Mouse (Mus musculus) midbrain, postnatal 0 days (tissue): Measurements from ENCODE around the gene Strap. TPM values are rescaled to one million over a fixed set of nuclear protein-coding genes. Genes with fewer than 3 reads are reported as not detected.

ENCODE experiments used
- ATAC-seq: fragments of 200-750 bp; cut with Nextera tagmentation; 2 replicates; pipeline ENCODE4 v1.8.0; 2017; ENCODE audit warnings: moderate number of reproducible peaks, mild to moderate bottlenecking, moderate TSS enrichment, moderate library complexity; ENCODE audit not compliant: low FRiP score
- DNase-seq: peaks from one replicate; pipeline ENCODE4 v3.0.0-alpha.2; 2015; ENCODE audit warnings: low spot score
- H3K27ac ChIP-seq: fragments of 300-500 bp; sonication (generic); 2 replicates; pipeline ENCODE4 v1.5.1; 2014; ENCODE audit warnings: low read depth, mild to moderate bottlenecking, low read length, mixed read lengths
- H3K27me3 ChIP-seq: fragments of 300-500 bp; sonication (generic); 2 replicates; pipeline ENCODE4 v1.6.1; 2014; ENCODE audit warnings: low read length, control low read depth, mixed read lengths; ENCODE audit not compliant: insufficient read depth
- H3K36me3 ChIP-seq: fragments of 300-500 bp; sonication (generic); 2 replicates; pipeline ENCODE4 v1.6.1; 2014; ENCODE audit warnings: low read length, control low read depth, mixed read lengths; ENCODE audit not compliant: insufficient read depth
- H3K4me1 ChIP-seq: fragments of 300-500 bp; sonication (generic); 2 replicates; pipeline ENCODE4 v1.6.1; 2014; ENCODE audit warnings: mild to moderate bottlenecking, control low read depth, antibody characterized with exemption, low read length, mixed read lengths; ENCODE audit not compliant: insufficient read depth
- H3K4me2 ChIP-seq: fragments of 300-500 bp; sonication (generic); 2 replicates; pipeline ENCODE4 v1.6.1; 2014; ENCODE audit warnings: low read depth, mild to moderate bottlenecking, low read length, mixed read lengths; ENCODE audit not compliant: poor library complexity, severe bottlenecking
- H3K4me3 ChIP-seq: fragments of 300-500 bp; sonication (generic); 2 replicates; pipeline ENCODE4 v1.5.1; 2014; ENCODE audit warnings: low read depth, mild to moderate bottlenecking, low read length, moderate library complexity
- H3K9ac ChIP-seq: fragments of 300-500 bp; sonication (generic); replicated peaks from 2 replicates; pipeline ENCODE4 v1.6.1; 2014; ENCODE audit warnings: mild to moderate bottlenecking, low read length, moderate library complexity, mixed read lengths; ENCODE audit not compliant: poor library complexity, severe bottlenecking
- H3K9me3 ChIP-seq: fragments of 300-500 bp; sonication (generic); 2 replicates; pipeline ENCODE4 v1.6.1; 2016; ENCODE audit warnings: low read length, control low read depth
- CTCF ChIP-seq: IDR thresholded peaks from 2 replicates; pipeline ENCODE4 v1.5.1; 2016; ENCODE audit warnings: antibody characterized with exemption, mild to moderate bottlenecking
- WGBS: fragments of 180-500 bp; shearing (Covaris S2); extraction: QIAGEN DNeasy Blood & Tissue Kit; methylation state at CpG from one replicate; pipeline ENCODE4 v1.1.7; 2014; 5-methylcytosine and 5-hydroxymethylcytosine counted together
- polyA plus RNA-seq: library from polyadenylated mRNA; unstranded; fragments of >200 nt; fragmentation: Nextera tagmentation; extraction: Ambion mirVana; gene quantifications from 2 replicates; pipeline ENCODE4 v1.2.1, GENCODE M21; 2015
- total RNA-seq: library from RNA; depleted of rRNA; stranded (reverse); fragments of >200 nt; gene quantifications from 2 replicates; pipeline ENCODE4 v1.2.3, GENCODE M21; 2014

Gene Strap
- total and polyA plus RNA-seq, 2 experiments from 2014 or later, result 80.9 to 166 TPM

DNA sequence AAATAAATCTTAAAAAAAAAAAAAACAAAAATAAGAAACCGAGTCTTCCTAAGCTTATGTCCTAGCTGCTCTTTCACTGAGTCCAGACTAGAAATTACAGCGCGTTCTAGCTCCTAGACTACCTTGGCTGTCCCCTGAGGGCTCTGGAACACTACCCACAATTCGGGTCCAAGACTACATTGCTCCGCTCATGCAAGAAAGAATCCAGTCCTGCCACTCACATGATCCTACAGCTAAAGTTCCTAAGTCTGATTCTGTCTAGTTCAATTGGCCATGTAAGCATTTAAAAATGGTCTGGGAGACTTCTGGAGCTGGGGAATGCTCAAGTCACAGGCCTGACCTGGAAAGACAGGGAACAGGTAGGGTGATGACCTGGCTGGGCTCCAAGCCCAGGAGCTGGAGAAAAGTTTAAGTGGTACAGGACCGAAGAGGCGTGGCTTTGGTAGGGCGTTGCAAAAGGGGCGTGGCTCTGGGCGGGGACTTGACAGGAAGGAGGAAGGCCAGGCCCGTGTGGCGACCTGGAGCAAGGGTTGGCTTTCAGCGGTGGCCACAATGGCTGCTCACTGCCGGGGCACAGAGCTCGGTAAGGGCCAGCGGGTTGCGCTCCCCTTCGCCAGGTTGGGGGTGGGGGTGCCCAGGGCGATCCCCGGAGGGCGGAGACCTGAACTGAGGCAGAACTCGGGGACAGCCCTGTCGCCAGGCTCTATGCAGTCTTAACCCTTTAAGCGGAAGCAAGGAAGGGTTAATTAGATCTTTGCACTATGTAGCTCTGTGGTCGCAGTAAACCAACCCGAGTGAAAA, 19.4 kb downstream of the Strap start, which contains the start of gene Dera:
TSS of gene Dera (plus strand) at position 491 of the 801 bp plus-strand sequence.
- 13% methylated on average over 25 of the region's 26 CpGs for WGBS
- Histone ChIP-seq H3K9me3 (no peaks in the 10 kb centered on the region), H3K36me3 (peaks cover 20% of the 10 kb centered on the region), H3K4me3 (peak within 1 kb of the TSS; percentile 52), H3K4me1 (no peaks in the 10 kb centered on the region), H3K27me3 (no peaks in the 10 kb centered on the region), H3K4me2 (peak within 1 kb of the TSS; percentile 91), H3K9ac (peak within 1 kb of the TSS; percentile 52), H3K27ac (no peak within 1 kb of the TSS)
- ATAC-seq (peak; percentile 70), DNase-seq (peak; percentile 62)
- no peak for TF ChIP-seq CTCF

DNA sequence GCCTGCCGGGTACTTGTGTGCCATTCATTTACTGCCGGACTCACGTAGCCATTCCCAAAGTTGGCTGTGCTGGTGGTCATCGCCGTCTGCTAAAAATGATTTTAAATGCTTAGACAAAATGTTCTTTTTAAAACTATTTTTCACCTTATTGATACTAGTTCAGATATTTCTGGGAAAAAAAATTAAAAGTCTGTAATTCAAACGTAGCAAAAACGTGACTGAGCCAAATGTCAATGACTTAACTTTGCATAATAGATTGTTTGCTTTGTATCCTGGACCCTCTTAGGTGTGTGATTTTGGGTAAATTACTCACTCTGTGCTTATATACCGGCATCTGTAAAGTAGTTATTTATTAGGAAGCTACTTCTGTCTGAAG, 20.0 kb downstream of the Strap start:
- Histone ChIP-seq H3K4me3 (peak overlapping the region; percentile 52), H3K36me3 (peaks cover 14% of the 10 kb centered on the region), H3K4me2 (peak overlapping the region; percentile 91), H3K4me1 (no peaks in the 10 kb centered on the region), H3K27ac (no peak overlapping the region), H3K9me3 (no peaks in the 10 kb centered on the region), H3K9ac (peak overlapping the region; percentile 52), H3K27me3 (no peaks in the 10 kb centered on the region)
- 6% methylated on average over 8 of the region's 8 CpGs for WGBS
- no peak for TF ChIP-seq CTCF
- DNase-seq (no peak), ATAC-seq (no peak)

DNA sequence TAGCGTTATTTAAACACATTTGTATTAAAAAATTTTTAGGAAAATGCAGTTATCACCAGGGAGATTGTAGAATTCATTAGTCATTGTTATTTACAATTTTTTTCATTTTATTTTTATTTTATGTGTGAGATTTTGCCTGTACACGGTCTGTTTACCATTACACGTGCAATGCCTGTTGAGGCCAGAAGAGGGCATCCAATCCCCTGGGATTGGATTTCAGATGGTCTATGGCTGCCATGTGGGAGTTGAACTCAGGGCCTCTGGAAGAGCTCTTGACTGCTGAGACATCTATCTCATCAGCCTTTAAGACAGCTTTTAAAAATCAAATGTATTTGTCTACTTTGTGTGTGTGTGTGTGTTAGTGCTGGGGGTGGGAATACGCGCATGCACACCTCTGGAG, 21.4 kb downstream of the Strap start:
- no peak overlapping the region for H3K4me2 ChIP-seq
- H3K27ac ChIP-seq, result no peak overlapping the region
- DNase-seq, result peak; percentile 22
- no peaks in the 10 kb centered on the region for H3K4me1 ChIP-seq
- 72% methylated on average over 5 of the region's 5 CpGs for WGBS
- H3K9me3 ChIP-seq, result no peaks in the 10 kb centered on the region
- peaks cover 6% of the 10 kb centered on the region for H3K36me3 ChIP-seq
- no peak for ATAC-seq
- peak; percentile 79 for TF ChIP-seq CTCF
- H3K9ac ChIP-seq, result no peak overlapping the region
- H3K4me3 ChIP-seq, result no peak overlapping the region
- H3K27me3 ChIP-seq, result no peaks in the 10 kb centered on the region

DNA sequence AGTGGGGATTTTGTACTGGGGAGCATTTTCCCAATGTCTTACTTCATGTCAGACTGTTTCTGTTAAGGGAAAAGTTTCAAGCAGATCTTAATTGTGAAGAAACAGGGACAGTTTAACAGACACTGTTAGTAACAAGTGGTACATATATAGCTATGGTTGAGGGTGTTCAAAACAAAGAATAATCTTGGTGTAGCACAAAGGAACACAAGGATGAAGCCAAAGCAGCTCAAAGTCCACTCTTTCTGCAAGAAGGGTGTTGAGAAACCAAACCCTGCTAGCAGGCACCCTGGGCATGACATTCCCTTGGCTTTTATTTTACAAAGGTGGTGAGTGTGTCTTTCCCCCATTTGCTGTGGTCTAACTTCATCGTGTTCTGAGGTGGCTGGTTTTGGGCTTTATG, 23.0 kb downstream of the Strap start:
- 100% methylated on average over 1 of the region's 1 CpGs for WGBS
- Histone ChIP-seq H3K4me1 (no peaks in the 10 kb centered on the region), H3K4me3 (no peak overlapping the region), H3K36me3 (no peaks in the 10 kb centered on the region), H3K27me3 (no peaks in the 10 kb centered on the region), H3K9ac (no peak overlapping the region), H3K27ac (no peak overlapping the region), H3K9me3 (no peaks in the 10 kb centered on the region), H3K4me2 (no peak overlapping the region)
- ATAC-seq (no peak), DNase-seq (no peak)
- no peak for TF ChIP-seq CTCF

DNA sequence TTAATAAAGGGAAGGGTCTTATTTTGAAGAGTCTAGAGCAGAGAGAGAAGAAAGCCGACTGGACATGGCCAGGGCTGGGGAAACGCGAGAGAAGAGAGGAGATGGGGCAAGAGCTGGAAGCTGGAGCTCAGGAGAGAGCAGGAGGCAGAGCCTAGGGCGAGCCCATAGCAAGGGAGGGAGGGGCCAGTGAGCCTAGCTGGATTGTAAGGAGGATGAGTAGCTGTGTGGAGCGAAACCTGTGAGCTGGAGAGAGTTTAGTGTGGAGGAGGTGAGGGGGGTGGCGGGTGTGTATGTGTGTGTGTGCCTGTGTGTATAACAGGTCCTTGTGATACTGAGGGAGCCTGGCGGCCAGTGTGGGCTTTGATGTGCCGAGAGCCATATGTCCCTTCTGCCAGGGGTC, 24.8 kb downstream of the Strap start:
- Histone ChIP-seq H3K27me3 (no peaks in the 10 kb centered on the region), H3K4me3 (no peak overlapping the region), H3K9ac (no peak overlapping the region), H3K4me2 (no peak overlapping the region), H3K27ac (no peak overlapping the region), H3K36me3 (no peaks in the 10 kb centered on the region), H3K4me1 (no peaks in the 10 kb centered on the region), H3K9me3 (no peaks in the 10 kb centered on the region)
- 53% methylated on average over 8 of the region's 8 CpGs for WGBS
- DNase-seq, result no peak
- TF ChIP-seq CTCF, result no peak
- 0 out of 2 replicates have a peak, but pooled peaks have one; percentile 24 for ATAC-seq

DNA sequence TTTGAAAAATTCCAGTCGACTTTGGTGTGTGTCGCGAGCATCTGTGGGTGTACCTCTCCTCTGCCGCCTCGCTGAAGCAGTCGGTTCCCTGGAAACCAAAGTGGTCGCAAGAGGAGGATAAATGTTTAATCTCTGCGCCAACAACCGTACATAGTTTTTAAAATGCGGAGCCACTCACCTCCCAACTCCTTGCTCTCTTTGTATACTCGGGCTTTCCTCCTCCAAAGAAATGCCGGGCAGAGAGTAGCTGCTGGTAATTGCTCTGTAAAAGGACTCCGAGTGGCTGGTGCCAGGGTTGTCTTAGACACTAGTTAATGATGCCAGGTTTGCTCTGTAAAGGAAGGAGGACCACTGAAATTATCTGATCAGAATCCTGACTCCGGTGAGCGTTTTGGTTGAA, 26.1 kb downstream of the Strap start:
- WGBS, result 51% methylated on average over 15 of the region's 15 CpGs
- no peaks in the 10 kb centered on the region for H3K36me3 ChIP-seq
- no peak for TF ChIP-seq CTCF
- H3K27me3 ChIP-seq, result no peaks in the 10 kb centered on the region
- no peaks in the 10 kb centered on the region for H3K9me3 ChIP-seq
- ATAC-seq (no peak), DNase-seq (peak; percentile 13)
- no peak overlapping the region for H3K9ac ChIP-seq
- H3K27ac ChIP-seq, result no peak overlapping the region
- peak overlapping the region; percentile 29 for H3K4me2 ChIP-seq
- no peaks in the 10 kb centered on the region for H3K4me1 ChIP-seq
- no peak overlapping the region for H3K4me3 ChIP-seq
